Mouse (Mus musculus): ENCODE data around the gene Herc2.
"Not testable (repeated sequence)": the region's sequence is repeated elsewhere in the genome, so short reads cannot be mapped to it uniquely, and the experiment has no call there.

The Herc2 gene

GRCm38 (mm10) chr7:56049831-56050321 lies at the start of gene Herc2:
TSS of gene Herc2 (plus strand) at chr7:56050196.
- DNase-seq = peak; percentile 100

- DNase-seq = peak; percentile 26
These were observed 39.5 kb upstream of the Herc2 start for GRCm38 (mm10) chr7:56010318-56011017.

- DNase-seq = no peak
These were observed 39.0 kb upstream of the Herc2 start for GRCm38 (mm10) chr7:56011018-56011333.

GRCm38 (mm10) chr7:56013261-56014001 lies 36.6 kb upstream of the Herc2 start:
- DNase-seq = no peak

- DNase-seq = not testable (repeated sequence)
These were observed 35.8 kb upstream of the Herc2 start for GRCm38 (mm10) chr7:56014002-56014702.

GRCm38 (mm10) chr7:56015172-56015571 lies 34.8 kb upstream of the Herc2 start:
- DNase-seq = no peak

GRCm38 (mm10) chr7:56015837-56016236 lies 34.2 kb upstream of the Herc2 start:
- no peak for DNase-seq

GRCm38 (mm10) chr7:56017761-56018160 lies 32.2 kb upstream of the Herc2 start:
- DNase-seq = no peak

- no peak for DNase-seq
These were observed 31.5 kb upstream of the Herc2 start for GRCm38 (mm10) chr7:56018446-56018971.

GRCm38 (mm10) chr7:56018972-56019929 lies 30.7 kb upstream of the Herc2 start:
- DNase-seq = peak; percentile 46

GRCm38 (mm10) chr7:56019930-56020253 lies 30.1 kb upstream of the Herc2 start, which contains the start of gene Nipa1:
TSS of gene Nipa1 (minus strand) at chr7:56019954.
- no peak for DNase-seq

GRCm38 (mm10) chr7:56023586-56023985 lies 26.4 kb upstream of the Herc2 start:
- DNase-seq = no peak

GRCm38 (mm10) chr7:56042353-56042752 lies 7.6 kb upstream of the Herc2 start:
- DNase-seq = peak; percentile 80

- no peak for DNase-seq
These were observed 6.3 kb upstream of the Herc2 start for GRCm38 (mm10) chr7:56043577-56044266.

- no peak for DNase-seq
These were observed 5.7 kb upstream of the Herc2 start for GRCm38 (mm10) chr7:56044267-56044629.

GRCm38 (mm10) chr7:56047178-56047577 lies 2.8 kb upstream of the Herc2 start:
- peak; percentile 34 for DNase-seq

GRCm38 (mm10) chr7:56050487-56050911 lies 503 bp downstream of the Herc2 start:
- DNase-seq = peak; percentile 42

GRCm38 (mm10) chr7:56052996-56053395 lies 3.0 kb downstream of the Herc2 start:
- DNase-seq = no peak

- DNase-seq = no peak
These were observed 5.3 kb downstream of the Herc2 start for GRCm38 (mm10) chr7:56055338-56055737.

GRCm38 (mm10) chr7:56064876-56065275 lies 14.9 kb downstream of the Herc2 start:
- peak; percentile 89 for DNase-seq

- DNase-seq = peak; percentile 24
These were observed 16.1 kb downstream of the Herc2 start for GRCm38 (mm10) chr7:56066136-56066535.

- DNase-seq = no peak
These were observed 16.6 kb downstream of the Herc2 start for GRCm38 (mm10) chr7:56066634-56067033.

Data from kidney, adult 9 months (tissue).